Mouse (Mus musculus): ENCODE results near the gene Dmrta2.

The Dmrta2 gene

GRCm38 (mm10) chr4:110028461-110029188, 50.8 kb downstream of the Dmrta2 start:
- peak in 1 of 2 experiments; percentile 51 for DNase-seq

GRCm38 (mm10) chr4:110029446-110029845, 51.6 kb downstream of the Dmrta2 start:
- DNase-seq = no peak

Measured in cerebellum, postnatal 25 days (tissue).